Mouse (Mus musculus): ENCODE results near the gene Rheb. TPM values are rescaled to one million over a fixed set of nuclear protein-coding genes. Genes with fewer than 3 reads are reported as not detected.
"Not testable (repeated sequence)": the region's sequence is repeated elsewhere in the genome, so short reads cannot be mapped to it uniquely, and the experiment has no call there.

Rheb gene
- total RNA-seq, 2 experiments from 2014 or later = 71.6 to 78.1 TPM

DNA sequence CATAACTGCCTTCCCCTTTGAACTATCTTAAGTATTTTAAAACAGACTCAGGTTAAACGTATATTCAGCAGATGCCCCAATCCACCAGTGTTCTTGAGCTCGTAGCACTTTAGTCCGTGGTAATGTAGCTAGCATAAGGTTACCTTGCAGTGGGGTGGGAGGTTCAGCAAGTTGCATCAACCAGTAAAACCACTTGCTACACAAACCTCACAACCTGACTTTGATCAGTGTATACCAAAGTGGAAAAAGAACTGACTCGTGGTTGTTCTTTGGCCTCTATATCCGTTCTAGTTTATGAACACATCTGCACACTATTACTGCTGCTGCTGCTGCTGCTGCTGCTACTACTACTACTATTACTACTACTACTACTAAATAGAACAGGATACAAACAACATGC lies 1.4 kb upstream of the Rheb start:
- intact Hi-C loops (cut with DNase I) = loop anchor here (5.0 kb wide), 1 partner anchor 63 kb away; no protein-coding TSS in a partner anchor
- DNase-seq = no peak

GRCm38 (mm10) chr5:24843103-24843475 lies 665 bp upstream of the Rheb start:
- intact Hi-C loops (cut with DNase I) = loop anchor here (5.0 kb wide), 1 partner anchor 64 kb away; no protein-coding TSS in a partner anchor
- no peak for DNase-seq

DNA sequence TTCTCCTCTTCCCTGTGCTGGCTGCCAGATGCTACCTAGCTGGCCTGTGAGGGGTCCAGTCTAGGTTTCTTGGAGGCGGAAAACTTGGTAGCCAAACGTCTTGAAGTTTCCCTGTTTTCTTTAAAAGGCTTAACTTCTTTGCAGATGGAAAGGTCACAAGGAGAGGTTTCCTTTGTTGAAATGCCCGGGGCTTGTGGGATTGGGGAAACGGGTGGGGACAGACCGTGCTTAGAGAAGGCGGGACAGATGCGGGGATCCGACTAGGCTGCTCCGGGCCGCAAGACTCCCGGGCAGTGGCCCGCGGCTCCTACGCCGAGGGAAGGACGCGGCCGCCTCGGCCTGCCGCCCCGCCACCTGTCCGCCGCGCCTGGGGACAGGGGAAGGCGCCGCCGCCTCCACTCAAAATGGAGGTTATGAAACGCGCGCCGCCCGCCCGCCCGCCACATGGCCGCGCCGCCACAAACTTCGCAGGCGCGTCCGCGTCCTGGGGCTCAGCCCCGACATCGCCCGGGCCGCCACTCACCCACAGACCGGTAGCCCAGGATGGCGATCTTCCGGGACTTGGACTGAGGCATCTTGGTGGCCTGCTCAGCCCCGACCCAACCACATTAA lies 656 bp downstream of the Rheb start:
- no peak for DNase-seq
- intact Hi-C loops (cut with DNase I) = loop anchor here (5.0 kb wide), 1 partner anchor 66 kb away; no protein-coding TSS in a partner anchor

DNA sequence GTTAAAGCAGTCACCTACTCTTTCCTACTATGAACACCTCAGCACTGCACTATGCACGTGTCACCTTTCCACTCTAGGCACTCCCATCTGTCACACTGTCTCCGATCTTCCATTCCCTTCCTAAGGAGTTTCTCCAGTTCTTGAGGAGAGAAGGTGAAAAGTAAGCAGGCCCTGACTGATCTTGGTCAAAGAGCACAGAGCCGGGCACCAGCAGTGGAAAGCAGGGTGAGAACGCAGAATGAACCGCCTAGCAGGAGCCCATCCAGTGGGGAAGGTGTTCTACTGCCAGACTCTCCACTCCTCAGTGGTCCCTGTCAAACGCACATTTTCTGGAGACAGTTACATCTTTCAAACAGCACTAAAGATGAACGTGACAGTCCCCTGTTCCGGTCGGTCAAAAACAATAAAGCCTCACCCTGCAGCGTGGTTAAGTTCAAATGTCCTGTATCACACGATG lies 1.4 kb downstream of the Rheb start:
- DNase-seq = no peak
- intact Hi-C loops (cut with DNase I) = loop anchor here (5.0 kb wide), 1 partner anchor 66 kb away; no protein-coding TSS in a partner anchor

DNA sequence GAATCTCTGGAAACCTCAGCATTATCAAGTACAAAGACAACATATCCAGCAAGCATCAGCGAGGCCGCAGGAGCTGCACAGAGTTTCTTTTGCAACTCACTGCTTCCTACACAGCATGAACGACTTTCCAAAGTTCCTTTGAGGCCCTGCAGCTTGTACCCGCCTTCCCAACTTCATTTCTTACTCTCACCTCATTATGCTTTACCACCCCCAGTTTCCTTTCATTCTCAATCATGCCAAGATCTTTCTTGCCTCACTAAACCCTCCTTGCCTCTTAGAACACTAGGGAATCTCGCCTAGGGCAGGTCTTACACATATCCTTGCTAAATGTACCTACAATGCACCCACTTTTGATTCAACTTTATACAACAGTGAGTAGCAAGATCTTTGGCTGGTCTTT lies 7.9 kb downstream of the Rheb start:
- intact Hi-C loops (cut with DNase I) = no loop called here
- DNase-seq = no peak

GRCm38 (mm10) chr5:24831912-24832311 lies 10.5 kb downstream of the Rheb start:
- intact Hi-C loops (cut with DNase I) = no loop called here
- no peak for DNase-seq

DNA sequence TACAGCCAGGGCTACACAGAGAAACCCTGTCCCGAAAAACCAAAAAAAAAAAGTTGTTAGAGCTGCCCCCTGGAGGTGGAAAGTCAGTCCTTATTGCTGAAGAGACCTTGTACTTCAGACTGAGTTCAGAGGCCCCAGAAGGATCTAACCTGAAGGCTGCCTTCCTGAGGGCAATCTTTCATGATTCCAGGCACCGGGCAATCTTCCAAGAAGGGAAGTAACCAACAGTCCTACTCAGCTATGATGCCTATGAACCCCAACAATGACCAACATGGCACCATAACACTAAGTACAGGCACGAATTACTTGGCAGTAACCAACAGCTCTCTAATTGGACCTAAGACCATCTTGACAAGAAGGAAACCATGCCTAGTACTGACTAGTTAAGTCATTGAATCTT lies 14.0 kb downstream of the Rheb start:
- no peak for DNase-seq
- intact Hi-C loops (cut with DNase I) = no loop called here

DNA sequence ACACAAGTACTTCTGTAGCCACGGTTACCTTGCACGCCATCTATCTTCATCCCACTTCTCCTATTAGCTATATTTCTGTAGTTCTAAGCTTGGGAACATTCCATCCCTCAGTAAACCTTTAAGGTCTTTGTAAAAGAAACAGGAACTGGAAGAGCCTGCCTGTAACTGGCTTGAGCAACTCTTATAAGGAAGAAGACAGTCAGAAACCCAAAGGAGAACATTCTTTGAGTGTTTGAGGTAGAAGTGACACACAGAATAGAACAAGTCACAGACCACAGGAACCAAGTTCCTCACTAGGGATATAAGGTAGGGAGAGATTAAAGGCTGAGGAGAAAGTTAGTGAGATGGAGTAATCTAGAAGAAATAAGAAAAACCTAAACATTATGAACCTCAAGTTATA lies 15.3 kb downstream of the Rheb start:
- intact Hi-C loops (cut with DNase I) = no loop called here
- DNase-seq = no peak

GRCm38 (mm10) chr5:24826056-24826770 lies 16.2 kb downstream of the Rheb start:
- no peak for DNase-seq
- intact Hi-C loops (cut with DNase I) = no loop called here

DNA sequence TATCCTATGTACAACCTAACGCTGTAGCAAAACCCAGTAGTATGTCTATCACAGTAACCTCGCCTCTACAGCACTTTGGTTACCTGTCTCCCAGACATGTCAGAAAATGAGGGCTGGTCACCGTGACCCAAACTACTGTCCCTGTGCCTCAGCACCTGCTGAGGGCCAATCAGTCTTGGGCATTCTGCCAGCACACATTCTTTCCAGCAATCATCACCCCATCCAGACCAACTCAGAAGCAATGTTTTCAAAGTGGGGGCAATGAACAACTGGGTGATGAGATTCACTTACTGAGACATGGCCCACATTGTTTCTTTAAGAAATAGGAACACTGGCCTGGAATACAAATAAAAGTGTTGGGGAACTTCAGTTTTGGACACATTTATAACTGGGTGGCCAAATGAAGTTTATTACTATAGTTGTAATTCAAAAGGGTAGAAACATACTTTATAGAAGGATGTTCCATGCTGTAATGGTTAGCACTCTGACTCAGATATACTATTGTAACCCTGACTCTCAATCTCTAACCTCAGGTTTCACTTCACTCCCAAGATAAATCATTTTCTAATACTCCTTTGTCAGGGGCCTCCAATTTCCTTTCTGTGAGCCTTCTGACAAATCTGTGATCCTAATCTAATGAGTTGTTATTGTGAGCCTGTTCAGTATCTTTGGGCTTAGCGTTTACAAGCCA lies 16.9 kb downstream of the Rheb start:
- peak in 1 of 2 experiments; percentile 17 for DNase-seq
- intact Hi-C loops (cut with DNase I) = no loop called here

DNA sequence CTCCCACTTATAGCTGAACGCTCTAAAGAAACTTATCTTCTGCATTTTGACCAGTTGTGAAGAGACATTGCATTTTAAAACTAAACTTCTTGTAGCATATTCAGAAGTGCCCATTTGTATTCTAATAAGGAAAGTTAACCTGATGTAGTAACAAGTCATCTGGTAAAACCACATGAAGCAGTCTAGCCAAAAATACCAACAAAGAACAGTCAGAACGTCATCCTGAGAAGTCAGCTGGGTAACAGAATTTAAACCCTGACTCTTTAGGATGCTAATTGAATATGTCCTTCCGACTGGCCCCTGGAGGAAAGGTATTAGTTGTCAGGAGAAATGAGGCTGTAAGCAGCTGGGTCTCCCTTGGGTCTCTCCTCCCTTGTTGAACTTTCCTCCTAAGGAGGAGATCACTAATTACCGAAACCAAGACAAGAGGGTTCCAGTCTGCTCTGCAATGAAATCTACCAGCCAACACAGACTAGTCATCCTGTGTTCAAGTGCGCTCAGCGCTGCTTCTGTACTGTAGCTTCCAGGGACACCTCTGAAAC lies 18.5 kb downstream of the Rheb start:
- intact Hi-C loops (cut with DNase I) = no loop called here
- DNase-seq = no peak

- intact Hi-C loops (cut with DNase I) = no loop called here
- DNase-seq = no peak
Measured at GRCm38 (mm10) chr5:24822781-24823180, 19.6 kb downstream of the Rheb start.

DNA sequence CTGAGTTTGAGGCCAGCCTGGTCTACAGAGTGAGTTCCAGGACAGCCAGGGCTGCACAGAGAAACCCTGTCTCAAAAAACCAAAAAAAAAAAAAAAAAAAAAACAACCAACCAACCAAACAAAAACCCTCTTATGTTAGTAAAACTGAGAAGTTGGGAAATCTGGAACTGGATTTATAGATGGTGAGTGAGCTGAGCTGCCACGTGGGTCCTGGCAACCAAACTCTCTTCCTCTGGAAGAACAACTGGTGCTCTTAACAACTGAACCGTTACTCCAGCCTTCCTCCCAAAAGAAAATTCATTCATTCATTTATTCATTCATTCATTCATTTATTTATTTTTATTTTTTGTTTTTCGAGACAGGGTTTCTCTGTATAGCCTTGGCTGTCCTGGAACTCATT lies 20.2 kb downstream of the Rheb start:
- intact Hi-C loops (cut with DNase I); DNase-seq: not testable (repeated sequence)

- intact Hi-C loops (cut with DNase I) = no loop called here
Measured at GRCm38 (mm10) chr5:24821403-24821841, 21.0 kb downstream of the Rheb start.

DNA sequence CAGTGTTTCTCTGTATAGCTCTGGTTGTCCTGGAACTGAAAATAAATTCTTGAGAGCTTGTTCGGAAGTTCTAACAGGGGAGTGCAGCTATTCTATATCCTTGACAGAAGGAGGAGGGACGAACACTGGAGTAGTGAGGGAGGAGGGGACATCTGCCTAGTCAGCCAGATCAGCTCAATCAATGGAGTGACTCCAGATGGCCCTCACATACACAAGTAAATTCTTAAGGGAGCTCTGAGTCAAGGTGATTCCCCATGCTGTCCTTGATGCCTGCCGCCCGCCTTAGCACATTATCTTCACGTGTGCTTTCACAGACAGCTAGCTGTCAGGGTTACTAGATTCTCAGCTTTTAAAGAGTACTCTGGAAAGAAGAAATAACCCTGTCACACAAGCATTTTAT lies 21.8 kb downstream of the Rheb start:
- intact Hi-C loops (cut with DNase I) = no loop called here
- no peak for DNase-seq

More at GRCm38 (mm10) chr5:24821403-24821841, 21.0 kb downstream of the Rheb start:
- no peak for DNase-seq

DNA sequence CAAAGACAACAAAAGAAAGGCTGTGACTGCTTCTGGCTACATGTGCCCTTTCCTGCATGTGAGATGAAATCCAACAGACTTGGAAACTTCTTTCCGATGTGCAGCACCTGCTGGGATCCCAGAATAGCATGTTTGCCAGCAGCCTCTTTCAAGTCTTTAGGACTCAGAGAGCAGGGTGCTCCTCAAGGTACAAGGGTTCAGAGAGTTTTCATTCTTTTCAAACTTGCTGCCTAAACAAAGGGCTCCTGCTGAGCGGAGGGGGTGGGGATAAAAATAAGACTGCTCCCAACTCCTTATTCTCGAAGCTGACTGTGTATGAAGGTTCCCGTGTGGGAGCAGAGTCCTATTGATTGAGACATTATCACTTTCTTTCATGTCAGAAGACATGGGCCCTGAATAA lies 25.2 kb downstream of the Rheb start:
- intact Hi-C loops (cut with DNase I) = no loop called here

DNA sequence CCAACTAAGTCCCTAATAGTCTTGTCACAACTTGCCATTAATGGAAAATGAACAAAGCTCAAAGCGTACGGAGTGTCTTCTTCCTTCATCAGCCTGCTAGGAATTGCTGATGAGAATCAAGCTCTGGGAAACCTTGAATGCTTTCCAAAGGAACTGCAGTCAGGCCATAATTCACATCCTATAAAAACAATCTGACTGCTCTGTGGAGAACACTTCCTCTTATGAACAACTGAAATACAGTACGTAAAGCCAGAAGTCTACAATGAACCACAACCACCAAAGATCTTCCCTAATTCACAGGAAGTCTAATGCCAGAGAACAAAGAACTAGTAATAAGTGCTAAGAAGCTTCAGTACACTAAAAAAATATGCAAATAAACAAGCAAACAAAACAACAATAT lies 28.5 kb downstream of the Rheb start:
- no peak for DNase-seq
- intact Hi-C loops (cut with DNase I) = no loop called here

More for the DNA sequence above, 25.2 kb downstream of the Rheb start:
- DNase-seq = no peak

DNA sequence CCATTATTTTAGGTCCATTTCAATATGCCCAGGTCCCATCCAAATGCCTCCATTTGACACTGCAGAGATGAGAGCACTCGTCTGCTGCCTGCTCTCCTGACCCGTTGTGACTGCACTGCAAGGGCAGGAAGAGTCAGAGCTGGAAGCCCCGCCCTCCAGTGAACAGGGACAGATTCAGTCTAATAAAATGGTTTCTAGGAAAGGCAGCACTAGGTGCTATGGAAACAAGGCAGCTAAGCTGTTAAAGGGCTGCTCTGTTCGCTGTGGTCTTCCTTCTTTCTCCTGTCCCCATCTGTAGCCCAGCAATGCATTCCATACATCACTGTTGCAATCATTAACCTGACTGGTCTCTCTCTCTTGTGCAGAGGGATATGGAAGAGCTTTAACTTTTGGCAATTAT lies 29.4 kb downstream of the Rheb start:
- no peak for DNase-seq
- intact Hi-C loops (cut with DNase I) = no loop called here

DNA sequence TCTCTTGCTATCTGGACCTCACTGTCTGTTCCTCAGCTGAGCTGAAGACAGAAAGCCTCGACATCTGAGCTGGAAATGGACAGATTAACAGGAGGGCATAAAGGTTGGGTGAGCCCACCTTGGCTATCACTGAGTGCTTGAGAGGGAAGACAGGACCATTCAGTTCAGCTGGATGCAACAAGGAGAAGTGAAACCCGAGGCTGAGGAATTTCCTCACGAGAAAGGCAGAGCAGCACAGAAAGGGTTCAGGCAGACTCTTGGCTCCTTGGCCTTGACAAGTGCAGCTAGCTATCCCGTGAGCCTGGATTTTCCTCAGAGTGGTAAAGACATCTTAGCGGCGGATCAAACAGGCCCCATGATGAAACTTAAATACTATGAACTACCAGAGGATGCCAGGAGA lies 37.2 kb downstream of the Rheb start:
- DNase-seq = no peak
- intact Hi-C loops (cut with DNase I) = no loop called here

DNA sequence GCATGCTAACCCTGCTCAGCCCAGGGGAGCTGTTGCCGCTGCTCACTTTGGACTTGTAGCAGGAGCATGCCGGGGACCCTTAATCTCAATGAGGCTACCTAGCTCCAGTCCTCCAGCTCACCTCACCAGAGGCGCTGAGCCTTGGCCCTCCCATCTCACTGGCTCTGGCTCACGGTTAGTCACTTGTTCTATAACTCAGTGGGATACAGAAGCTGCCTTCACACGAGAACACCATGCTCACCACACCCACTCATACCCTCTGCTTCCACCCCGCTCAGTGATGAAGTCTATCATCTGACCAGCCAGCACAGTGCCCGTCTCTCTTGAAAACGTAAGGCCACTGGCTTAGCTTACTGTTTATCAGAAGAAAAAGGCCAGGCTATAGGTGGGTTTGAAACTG lies 37.8 kb downstream of the Rheb start:
- DNase-seq = no peak
- intact Hi-C loops (cut with DNase I) = loop anchor here (5.0 kb wide), 2 partner anchors 33 to 208 kb away; no protein-coding TSS in a partner anchor
